8 mouse cellular contexts compared by ENCODE assay signal in the genomic region with DNA sequence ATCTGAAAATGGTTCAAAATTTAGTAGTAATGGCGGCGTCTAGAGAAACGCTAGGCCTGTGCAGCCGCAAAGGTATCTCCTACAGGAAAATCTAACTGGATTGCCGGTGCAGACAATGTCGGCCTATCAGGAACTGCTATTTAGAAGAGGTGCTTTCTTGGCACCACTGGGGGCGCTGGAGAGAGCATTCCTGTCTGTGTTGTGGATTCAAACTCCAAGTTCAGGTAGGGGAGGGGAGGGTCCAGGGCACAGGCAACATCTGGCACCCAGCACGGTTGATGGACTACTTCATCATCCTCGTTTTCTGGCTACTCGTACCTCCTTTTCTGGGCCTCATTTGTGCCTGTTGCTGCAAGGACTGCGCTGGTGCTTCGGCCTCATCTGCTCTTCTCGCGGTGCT. TPM values are rescaled to one million over a fixed set of nuclear protein-coding genes. Genes with fewer than 3 reads are reported as not detected.
A peak's percentile ranks its signal among the peaks of the same experiment; 100 is the strongest.
DNase-seq lines count a peak whose midpoint lies in the region.

No protein-coding gene starts in this region.

- intact Hi-C loops in heart, postnatal 25 days (cut with DNase I) = no loop called here

- peak; percentile 32 for DNase-seq in heart, postnatal 4 days
- DNase-seq in heart, postnatal 25 days (ENCODE audit: low spot score) = no peak
- DNase-seq in B cell, adult 2 months = peak; percentile 34 to 35
- DNase-seq in R1 (ENCODE audit: low read depth, low spot score) = peak; percentile 98
- peak; percentile 40 for DNase-seq in kidney, postnatal 10 days
- peak; percentile 58 for DNase-seq in testis, postnatal 10 days (ENCODE audit: low spot score)
- no peak for DNase-seq in layer of hippocampus, adult 8-10 months (ENCODE audit: low spot score in 2 of 2)
- DNase-seq in gastrocnemius, adult 8-10 months (ENCODE audit: low spot score in 2 of 2) = no peak

RNA-seq across cellular contexts. Expression of gene Mcam, which starts 44.1 kb away (rescaled TPM):
- total RNA-seq in heart, postnatal 4 days (2021) = 100 to 1,000 TPM; 204 to 213 TPM
- 10 to 100 TPM; 38.9 to 40.4 TPM for total RNA-seq in heart, postnatal 25 days (2021)
- total RNA-seq in layer of hippocampus, adult 8-10 months (2022) = 10 to 100 TPM; 13.3 to 16.8 (median 14.8) TPM
- total RNA-seq in gastrocnemius, adult 8-10 months (2022) = 10 to 100 TPM; 15.4 to 33.9 (median 26.2) TPM

RNA-seq across cellular contexts. Expression of gene Cbl, which starts 55.5 kb away (rescaled TPM):
- 10 to 100 TPM; 28.5 to 28.8 TPM for total RNA-seq in heart, postnatal 4 days (2021)
- total RNA-seq in heart, postnatal 25 days (2021) = 10 to 100 TPM; 18.6 to 22.4 TPM
- 10 to 100 TPM; 58.7 to 75.3 (median 65.0) TPM for total RNA-seq in layer of hippocampus, adult 8-10 months (2022)
- 10 to 100 TPM in 1 of 4 experiments, 1 to 10 TPM in 3; 5.1 to 10.2 (median 7.3) TPM for total RNA-seq in gastrocnemius, adult 8-10 months (2022)

Comparison
In these comparisons a context has a peak if more than half of its experiments do, and no peak if none do; other contexts are left out.
1. DNase-seq: peak in heart, postnatal 4 days (single experiment), B cell, adult 2 months (2 of 2), R1 (single experiment), kidney, postnatal 10 days (single experiment) and testis, postnatal 10 days (single experiment); none in heart, postnatal 25 days (single experiment), layer of hippocampus, adult 8-10 months (0 of 2) and gastrocnemius, adult 8-10 months (0 of 2).
2. RNA of gene Mcam, which starts 44.1 kb away (total RNA-seq): 204 to 213 TPM in heart, postnatal 4 days; 38.9 to 40.4 TPM in heart, postnatal 25 days, 15.4 to 33.9 TPM in gastrocnemius, adult 8-10 months and 13.3 to 16.8 TPM in layer of hippocampus, adult 8-10 months; every median in the first group is over 4 times any median in the second.